Mouse (Mus musculus) midbrain, embryonic 13.5 days (tissue): ENCODE results near the gene Pnrc1. TPM values are rescaled to one million over a fixed set of nuclear protein-coding genes. Genes with fewer than 3 reads are reported as not detected.

Experiments used
- ATAC-seq: fragments of 200-750 bp; cut with Nextera tagmentation; 2 replicates; pipeline ENCODE4 v1.8.0; 2017; ENCODE audit warnings: mild to moderate bottlenecking, moderate TSS enrichment, moderate library complexity
- H3K27ac ChIP-seq: fragments of 300-500 bp; sonication (generic); 2 replicates; pipeline ENCODE4 v1.5.1; 2015; ENCODE audit warnings: inconsistent platforms, mild to moderate bottlenecking, moderate library complexity
- H3K27me3 ChIP-seq: fragments of 300-500 bp; sonication (generic); 2 replicates; pipeline ENCODE4 v1.6.1; 2015; ENCODE audit warnings: mild to moderate bottlenecking, inconsistent platforms
- H3K36me3 ChIP-seq: fragments of 300-500 bp; sonication (generic); 2 replicates; pipeline ENCODE4 v1.6.1; 2015; ENCODE audit warnings: mild to moderate bottlenecking, inconsistent platforms
- H3K4me1 ChIP-seq: fragments of 300-500 bp; sonication (generic); replicated peaks from 2 replicates; pipeline ENCODE4 v1.6.1; 2015; ENCODE audit warnings: inconsistent platforms
- H3K4me2 ChIP-seq: fragments of 300-500 bp; sonication (generic); replicated peaks from 2 replicates; pipeline ENCODE4 v1.6.1; 2015; ENCODE audit warnings: moderate library complexity, mild to moderate bottlenecking, inconsistent platforms
- H3K4me3 ChIP-seq: fragments of 300-500 bp; sonication (generic); replicated peaks from 2 replicates; pipeline ENCODE4 v1.5.1; 2015; ENCODE audit warnings: mild to moderate bottlenecking, inconsistent platforms
- H3K9ac ChIP-seq: fragments of 300-500 bp; sonication (generic); replicated peaks from 2 replicates; pipeline ENCODE4 v1.6.1; 2015; ENCODE audit warnings: mild to moderate bottlenecking, inconsistent platforms
- H3K9me3 ChIP-seq: fragments of 300-500 bp; sonication (generic); 2 replicates; pipeline ENCODE4 v1.6.1; 2016; ENCODE audit warnings: mild to moderate bottlenecking, inconsistent platforms
- WGBS: fragments of 180-500 bp; shearing (Covaris S2); methylation state at CpG from one replicate; pipeline ENCODE4 v1.1.7; 2015; 5-methylcytosine and 5-hydroxymethylcytosine counted together
- polyA plus RNA-seq: library from polyadenylated mRNA; unstranded; fragments of >200 nt; fragmentation: Nextera tagmentation; extraction: Ambion mirVana; gene quantifications from 2 replicates; pipeline ENCODE4 v1.2.1, GENCODE M21; 2015

Pnrc1 gene
- polyA plus RNA-seq, 1 experiment from 2014 or later: 83.2 TPM

- no peak for ATAC-seq
- H3K36me3 ChIP-seq: peaks cover 41% of the 10 kb centered on the region
- no peak overlapping the region for H3K9ac ChIP-seq
- no peak overlapping the region for H3K27ac ChIP-seq
- H3K4me3 ChIP-seq: no peak overlapping the region
- H3K27me3 ChIP-seq: no peaks in the 10 kb centered on the region
- H3K4me2 ChIP-seq: no peak overlapping the region
- no peaks in the 10 kb centered on the region for H3K9me3 ChIP-seq
- peaks cover 37% of the 10 kb centered on the region for H3K4me1 ChIP-seq
- WGBS: 72% methylated on average over 12 of the region's 12 CpGs
Observed at GRCm38 (mm10) chr4:33243016-33243758, 46.8 kb downstream of the Pnrc1 start.

- Histone ChIP-seq H3K4me3 (no peak overlapping the region), H3K27me3 (no peaks in the 10 kb centered on the region), H3K27ac (peak overlapping the region; percentile 42; the same call in 1 of the 2 replicates), H3K4me1 (peaks cover 37% of the 10 kb centered on the region), H3K4me2 (no peak overlapping the region), H3K9ac (no peak overlapping the region), H3K9me3 (no peaks in the 10 kb centered on the region), H3K36me3 (peaks cover 41% of the 10 kb centered on the region)
- ATAC-seq: 0 out of 2 replicates have a peak, but pooled peaks have one; percentile 13
- WGBS: 50% methylated on average over 5 of the region's 5 CpGs
Observed at GRCm38 (mm10) chr4:33242536-33242935, 47.4 kb downstream of the Pnrc1 start.

- H3K36me3 ChIP-seq: peaks cover 9% of the 10 kb centered on the region
- no peaks in the 10 kb centered on the region for H3K9me3 ChIP-seq
- no peak overlapping the region for H3K27ac ChIP-seq
- no peaks in the 10 kb centered on the region for H3K4me1 ChIP-seq
- no peak for ATAC-seq
- 93% methylated on average over 18 of the region's 18 CpGs for WGBS
- no peak overlapping the region for H3K9ac ChIP-seq
- H3K4me2 ChIP-seq: no peak overlapping the region
- H3K4me3 ChIP-seq: no peak overlapping the region
- H3K27me3 ChIP-seq: no peaks in the 10 kb centered on the region
Observed at GRCm38 (mm10) chr4:33230881-33231280, 59.1 kb downstream of the Pnrc1 start.

GRCm38 (mm10) chr4:33229639-33230038 is 60.3 kb downstream of the Pnrc1 start:
- no peak overlapping the region for H3K9ac ChIP-seq
- H3K27me3 ChIP-seq: no peaks in the 10 kb centered on the region
- no peak for ATAC-seq
- no peaks in the 10 kb centered on the region for H3K9me3 ChIP-seq
- WGBS: 81% methylated on average over 4 of the region's 4 CpGs
- H3K27ac ChIP-seq: no peak overlapping the region
- peaks cover 9% of the 10 kb centered on the region for H3K36me3 ChIP-seq
- H3K4me2 ChIP-seq: no peak overlapping the region
- no peaks in the 10 kb centered on the region for H3K4me1 ChIP-seq
- no peak overlapping the region for H3K4me3 ChIP-seq

- Histone ChIP-seq H3K36me3 (peaks cover 9% of the 10 kb centered on the region), H3K9ac (no peak overlapping the region), H3K27me3 (no peaks in the 10 kb centered on the region), H3K4me3 (no peak overlapping the region), H3K9me3 (no peaks in the 10 kb centered on the region), H3K27ac (no peak overlapping the region), H3K4me1 (0 out of 2 replicates have a peak, but pooled peaks cover 2% of the 10 kb centered on the region), H3K4me2 (no peak overlapping the region)
- WGBS: 91% methylated on average over 7 of the region's 7 CpGs
- no peak for ATAC-seq
Observed at GRCm38 (mm10) chr4:33227164-33227563, 62.8 kb downstream of the Pnrc1 start.

GRCm38 (mm10) chr4:33224003-33224675 is 65.8 kb downstream of the Pnrc1 start:
- 74% methylated on average over 7 of the region's 7 CpGs for WGBS
- Histone ChIP-seq H3K36me3 (no peaks in the 10 kb centered on the region; the same call in 1 of the 2 replicates), H3K4me3 (no peak overlapping the region), H3K4me1 (0 out of 2 replicates have a peak, but pooled peaks cover 2% of the 10 kb centered on the region), H3K27ac (no peak overlapping the region), H3K4me2 (no peak overlapping the region), H3K9me3 (no peaks in the 10 kb centered on the region), H3K9ac (no peak overlapping the region), H3K27me3 (no peaks in the 10 kb centered on the region)
- no peak for ATAC-seq

- Histone ChIP-seq H3K4me1 (0 out of 2 replicates have a peak, but pooled peaks cover 2% of the 10 kb centered on the region), H3K36me3 (no peaks in the 10 kb centered on the region), H3K27me3 (no peaks in the 10 kb centered on the region), H3K9ac (no peak overlapping the region), H3K4me2 (no peak overlapping the region), H3K9me3 (no peaks in the 10 kb centered on the region), H3K27ac (no peak overlapping the region), H3K4me3 (no peak overlapping the region)
- no peak for ATAC-seq
- 50% methylated on average over 1 of the region's 1 CpGs for WGBS
Observed at GRCm38 (mm10) chr4:33221847-33222246, 68.1 kb downstream of the Pnrc1 start.

GRCm38 (mm10) chr4:33208881-33209841 is 80.8 kb downstream of the Pnrc1 start, which contains the start of gene Srsf12:
Gene Srsf12, plus strand, starts transcription at chr4:33208991.
- peak within 1 kb of the TSS; percentile 78 for H3K4me3 ChIP-seq
- peak within 1 kb of the TSS; percentile 96 for H3K4me2 ChIP-seq

GRCm38 (mm10) chr4:33207551-33207950 is 82.4 kb downstream of the Pnrc1 start:
- Histone ChIP-seq H3K27me3 (no peaks in the 10 kb centered on the region), H3K4me3 (no peak overlapping the region), H3K36me3 (no peaks in the 10 kb centered on the region), H3K9ac (no peak overlapping the region), H3K27ac (no peak overlapping the region), H3K9me3 (peaks cover 9% of the 10 kb centered on the region), H3K4me1 (peaks cover 10% of the 10 kb centered on the region), H3K4me2 (no peak overlapping the region)
- WGBS: 72% methylated on average over 2 of the region's 2 CpGs
- ATAC-seq: no peak

More at GRCm38 (mm10) chr4:33208881-33209841, 80.8 kb downstream of the Pnrc1 start, which contains the start of gene Srsf12:
- no peaks in the 10 kb centered on the region for H3K27me3 ChIP-seq
- H3K36me3 ChIP-seq: no peaks in the 10 kb centered on the region
- peak within 1 kb of the TSS; percentile 90 for H3K9ac ChIP-seq
- H3K4me1 ChIP-seq: peaks cover 10% of the 10 kb centered on the region
- 3% methylated on average over 65 of the region's 65 CpGs for WGBS
- peak; percentile 83 for ATAC-seq
- H3K27ac ChIP-seq: peak within 1 kb of the TSS; percentile 77
- peaks cover 11% of the 10 kb centered on the region for H3K9me3 ChIP-seq

- no peaks in the 10 kb centered on the region for H3K9me3 ChIP-seq
- WGBS: under 1% methylated on average over 4 of the region's 4 CpGs
- H3K4me1 ChIP-seq: peaks cover 7% of the 10 kb centered on the region
- H3K27ac ChIP-seq: no peak overlapping the region
- H3K4me2 ChIP-seq: no peak overlapping the region
- H3K27me3 ChIP-seq: no peaks in the 10 kb centered on the region
- no peak overlapping the region for H3K4me3 ChIP-seq
- H3K36me3 ChIP-seq: no peaks in the 10 kb centered on the region
- H3K9ac ChIP-seq: no peak overlapping the region
- ATAC-seq: no peak
Observed at GRCm38 (mm10) chr4:33204682-33205081, 85.3 kb downstream of the Pnrc1 start.

GRCm38 (mm10) chr4:33198117-33198516 is 91.8 kb downstream of the Pnrc1 start:
- Histone ChIP-seq H3K9me3 (0 out of 2 replicates have a peak, but pooled peaks cover 2% of the 10 kb centered on the region), H3K9ac (no peak overlapping the region), H3K27me3 (no peaks in the 10 kb centered on the region), H3K36me3 (no peaks in the 10 kb centered on the region), H3K27ac (no peak overlapping the region), H3K4me2 (no peak overlapping the region), H3K4me1 (0 out of 2 replicates have a peak, but pooled peaks cover 3% of the 10 kb centered on the region), H3K4me3 (no peak overlapping the region)
- no peak for ATAC-seq
- 2% methylated on average over 2 of the region's 2 CpGs for WGBS
